Mouse (Mus musculus) hindbrain, embryonic 16.5 days (tissue): ENCODE measurements around the gene Spint1. TPM values are rescaled to one million over a fixed set of nuclear protein-coding genes. Genes with fewer than 3 reads are reported as not detected.

Experiments
- ATAC-seq: fragments of 200-750 bp; cut with Nextera tagmentation; 2 replicates; pipeline ENCODE4 v1.8.0; 2017; ENCODE audit warnings: moderate TSS enrichment, moderate library complexity
- H3K27ac ChIP-seq: fragments of 300-500 bp; sonication (generic); 2 replicates; pipeline ENCODE4 v1.5.1; 2014; ENCODE audit warnings: low read depth, mild to moderate bottlenecking, control low read depth, low read length, moderate library complexity
- H3K27me3 ChIP-seq: fragments of 300-500 bp; sonication (generic); replicated peaks from 2 replicates; pipeline ENCODE4 v1.6.1; 2014; ENCODE audit warnings: low read length; ENCODE audit not compliant: control insufficient read depth, insufficient read depth
- H3K36me3 ChIP-seq: fragments of 300-500 bp; sonication (generic); 2 replicates; pipeline ENCODE4 v1.6.1; 2014; ENCODE audit warnings: mild to moderate bottlenecking, low read length, moderate library complexity, mixed read lengths; ENCODE audit not compliant: control insufficient read depth, insufficient read depth
- H3K4me1 ChIP-seq: fragments of 300-500 bp; sonication (generic); 2 replicates; pipeline ENCODE4 v1.6.1; 2014; ENCODE audit warnings: low read depth, low read length; ENCODE audit not compliant: control insufficient read depth, insufficient read depth
- H3K4me2 ChIP-seq: fragments of 300-500 bp; sonication (generic); 2 replicates; pipeline ENCODE4 v1.6.1; 2014; ENCODE audit warnings: mild to moderate bottlenecking, low read length, control low read depth, moderate library complexity
- H3K4me3 ChIP-seq: fragments of 300-500 bp; sonication (generic); 2 replicates; pipeline ENCODE4 v1.5.1; 2014; ENCODE audit warnings: mild to moderate bottlenecking, low read length, control low read depth, moderate library complexity
- H3K9ac ChIP-seq: fragments of 300-500 bp; sonication (generic); 2 replicates; pipeline ENCODE4 v1.6.1; 2014; ENCODE audit warnings: low read depth, mild to moderate bottlenecking, control low read depth, low read length, moderate library complexity
- H3K9me3 ChIP-seq: fragments of 300-500 bp; sonication (generic); 2 replicates; pipeline ENCODE4 v1.6.1; 2014; ENCODE audit warnings: mild to moderate bottlenecking, low read length, moderate library complexity; ENCODE audit not compliant: control insufficient read depth
- WGBS: fragments of 180-500 bp; shearing (Covaris S2); extraction: QIAGEN DNeasy Blood & Tissue Kit; methylation state at CpG from one replicate; pipeline ENCODE4 v1.1.7; 2014; 5-methylcytosine and 5-hydroxymethylcytosine counted together
- polyA plus RNA-seq: library from polyadenylated mRNA; unstranded; fragments of >200 nt; fragmentation: Nextera tagmentation; extraction: Ambion mirVana; gene quantifications from 2 replicates; pipeline ENCODE4 v1.2.1, GENCODE M21; 2015

The Spint1 gene
- polyA plus RNA-seq, 1 experiment from 2014 or later, result 0.71 TPM

DNA sequence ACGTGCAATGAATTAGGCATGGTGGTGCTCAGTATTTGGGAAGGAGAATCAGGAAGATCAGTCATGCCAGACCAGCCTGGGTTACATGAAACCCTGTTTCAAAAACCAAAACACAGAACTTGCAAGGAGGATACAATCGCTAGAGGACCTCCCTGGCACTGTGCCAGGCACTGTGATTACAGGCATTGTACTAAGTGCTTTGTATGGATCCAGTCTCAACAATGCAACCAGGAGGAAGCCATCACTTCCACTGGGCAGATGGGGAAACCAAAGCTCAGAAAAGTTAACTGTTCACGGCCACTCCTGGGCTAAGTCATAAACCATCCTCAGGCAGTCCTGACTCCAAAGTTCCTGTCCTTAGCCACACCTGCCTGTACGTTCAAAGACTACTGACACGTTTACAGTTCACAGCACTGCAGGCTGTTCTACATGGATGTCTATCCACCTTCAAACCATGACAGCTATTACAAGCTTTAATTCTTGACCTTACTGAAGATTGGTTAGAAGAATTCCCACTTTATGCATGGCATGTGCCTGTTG, 34.2 kb upstream of the Spint1 start:
- Histone ChIP-seq H3K27ac (no peak overlapping the region), H3K36me3 (no peaks in the 10 kb centered on the region), H3K4me3 (no peak overlapping the region), H3K9ac (no peak overlapping the region), H3K4me2 (no peak overlapping the region), H3K27me3 (no peaks in the 10 kb centered on the region), H3K9me3 (no peaks in the 10 kb centered on the region), H3K4me1 (peaks cover 11% of the 10 kb centered on the region)
- 61% methylated on average over 5 of the region's 5 CpGs for WGBS
- no peak for ATAC-seq

DNA sequence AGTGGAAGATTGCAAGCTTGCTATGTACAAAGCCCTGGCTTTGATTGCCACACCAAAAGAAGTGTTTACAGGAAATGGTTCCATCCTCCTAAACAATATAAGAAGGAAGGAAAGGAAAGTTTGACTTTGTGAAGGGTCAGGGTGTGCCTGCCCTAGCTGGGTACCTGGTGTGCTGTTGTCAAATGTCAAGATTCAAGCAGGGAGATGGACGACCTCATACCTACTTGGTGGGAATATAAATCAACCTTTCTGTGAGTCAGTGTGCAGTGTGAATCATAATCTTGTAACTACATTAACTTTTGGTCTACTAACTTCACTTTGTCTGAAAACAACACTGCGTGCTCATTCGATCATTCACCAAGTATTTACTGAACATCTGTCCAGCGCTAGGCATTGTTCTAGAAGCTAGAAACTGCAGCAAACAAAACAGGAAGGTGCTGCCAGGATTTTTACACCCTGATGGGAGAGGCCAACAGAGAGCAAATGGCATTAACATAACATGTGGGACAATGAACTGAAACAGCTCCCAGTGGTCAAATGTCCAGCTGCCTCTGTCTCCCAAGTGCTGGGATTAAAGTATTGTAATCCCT, 33.2 kb upstream of the Spint1 start:
- peaks cover 8% of the 10 kb centered on the region for H3K4me1 ChIP-seq
- no peak overlapping the region for H3K4me2 ChIP-seq
- H3K9ac ChIP-seq, result no peak overlapping the region
- H3K27me3 ChIP-seq, result no peaks in the 10 kb centered on the region
- H3K36me3 ChIP-seq, result no peaks in the 10 kb centered on the region
- no peak overlapping the region for H3K27ac ChIP-seq
- 76% methylated on average over 4 of the region's 4 CpGs for WGBS
- no peak overlapping the region for H3K4me3 ChIP-seq
- no peak for ATAC-seq
- H3K9me3 ChIP-seq, result no peaks in the 10 kb centered on the region

DNA sequence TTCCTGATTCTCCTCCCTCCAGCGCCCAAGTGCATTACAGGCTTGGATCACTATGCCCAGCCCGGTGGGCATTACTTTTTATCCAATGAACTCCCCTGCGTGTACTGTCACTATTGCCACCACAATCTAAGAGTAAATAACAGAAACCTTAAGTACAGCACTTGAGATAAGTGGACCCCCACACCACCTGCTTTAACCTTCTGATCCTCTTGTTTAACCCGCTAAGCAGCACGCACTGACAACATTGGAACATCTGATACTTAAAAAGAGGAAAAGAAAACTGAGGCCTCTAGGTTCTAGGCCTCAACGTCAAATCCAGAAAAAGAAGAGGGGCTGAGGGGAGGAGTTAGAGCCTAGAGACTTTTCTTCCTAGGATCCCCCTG, 29.2 kb upstream of the Spint1 start:
- 27% methylated on average over 6 of the region's 6 CpGs for WGBS
- Histone ChIP-seq H3K27me3 (no peaks in the 10 kb centered on the region), H3K4me1 (peaks cover 10% of the 10 kb centered on the region), H3K9ac (peak overlapping the region; percentile 72), H3K27ac (peak overlapping the region; percentile 72), H3K4me3 (peak overlapping the region; percentile 73), H3K4me2 (peak overlapping the region; percentile 60), H3K9me3 (no peaks in the 10 kb centered on the region), H3K36me3 (peaks cover 15% of the 10 kb centered on the region)
- ATAC-seq, result no peak

DNA sequence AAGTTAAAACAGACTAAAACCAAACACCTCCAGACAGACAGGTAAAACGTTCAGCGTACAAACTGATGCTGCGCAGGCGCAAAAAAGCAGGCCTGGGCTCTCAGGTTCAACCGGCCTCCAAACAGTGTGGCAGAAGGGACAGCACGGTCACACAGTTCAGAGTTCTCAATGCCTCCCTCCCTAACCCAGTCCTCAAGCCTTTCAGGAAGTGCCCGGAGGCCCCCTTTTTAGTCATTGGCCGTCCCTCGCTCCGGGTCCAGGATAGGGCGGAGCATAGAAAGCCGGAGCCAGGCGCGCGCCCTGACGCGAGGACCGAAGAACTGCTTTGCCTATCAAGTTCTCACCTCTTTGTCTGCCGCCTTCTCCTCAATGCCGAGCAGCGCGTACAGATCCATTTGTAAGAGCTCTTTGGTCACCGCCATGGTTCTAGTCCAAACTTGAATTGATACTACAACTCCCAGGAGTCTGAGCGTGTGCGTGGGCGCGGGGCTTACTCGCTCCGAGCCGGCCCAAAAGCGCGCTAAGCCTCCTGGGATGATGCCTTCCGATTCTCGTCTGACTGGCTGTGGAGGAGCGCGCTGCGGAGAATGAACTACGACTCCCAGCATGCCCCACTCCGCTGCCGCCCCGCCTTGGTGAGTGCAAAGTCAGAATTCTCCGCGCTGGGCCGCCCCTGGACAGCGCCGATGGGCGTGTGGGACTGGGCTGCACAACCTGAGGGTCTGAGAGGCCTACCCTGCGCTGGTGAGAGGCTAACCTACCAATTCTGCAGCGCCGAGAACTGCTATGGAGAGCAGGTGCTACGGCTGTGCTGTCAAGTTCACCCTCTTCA, 28.6 kb upstream of the Spint1 start, which contains the start of the genes Zfyve19 and Dnajc17:
TSS of gene Zfyve19 (plus strand) at position 274 of the 832 bp plus-strand sequence.
TSS of gene Dnajc17 (minus strand) at position 452 of the 832 bp plus-strand sequence.
- Histone ChIP-seq H3K36me3 (peaks cover 18% of the 10 kb centered on the region), H3K4me1 (peaks cover 10% of the 10 kb centered on the region), H3K4me3 (peak within 1 kb of the TSS; percentile 73), H3K4me2 (peak within 1 kb of the TSS; percentile 72), H3K9me3 (no peaks in the 10 kb centered on the region), H3K27ac (peak within 1 kb of the TSS; percentile 73), H3K9ac (peak within 1 kb of the TSS; percentile 83), H3K27me3 (no peaks in the 10 kb centered on the region)
- ATAC-seq, result peak; percentile 99
- under 1% methylated on average over 51 of the region's 51 CpGs for WGBS

DNA sequence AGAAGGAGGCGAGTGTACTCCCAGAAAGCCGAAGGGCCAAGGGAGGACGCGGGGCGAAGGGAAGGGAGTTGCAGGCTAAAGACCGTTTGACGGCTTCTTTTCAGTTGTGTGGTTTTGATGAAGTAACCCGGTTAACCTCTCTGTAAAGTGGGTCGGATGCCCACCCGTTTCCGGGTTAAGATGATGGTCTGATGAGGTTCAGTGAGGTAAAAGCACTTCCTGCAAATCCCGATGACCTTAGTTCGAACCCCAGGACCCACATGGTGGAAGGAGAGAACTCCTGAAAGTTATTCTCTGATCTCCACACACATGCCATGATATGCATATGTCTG, 28.0 kb upstream of the Spint1 start:
- WGBS, result 2% methylated on average over 13 of the region's 13 CpGs
- H3K9ac ChIP-seq, result peak overlapping the region; percentile 83
- no peaks in the 10 kb centered on the region for H3K9me3 ChIP-seq
- peaks cover 10% of the 10 kb centered on the region for H3K4me1 ChIP-seq
- peak overlapping the region; percentile 72 for H3K4me2 ChIP-seq
- no peak; the same call in 1 of the 2 replicates for ATAC-seq
- peaks cover 18% of the 10 kb centered on the region for H3K36me3 ChIP-seq
- H3K27ac ChIP-seq, result peak overlapping the region; percentile 73
- no peaks in the 10 kb centered on the region for H3K27me3 ChIP-seq
- peak overlapping the region; percentile 73 for H3K4me3 ChIP-seq

DNA sequence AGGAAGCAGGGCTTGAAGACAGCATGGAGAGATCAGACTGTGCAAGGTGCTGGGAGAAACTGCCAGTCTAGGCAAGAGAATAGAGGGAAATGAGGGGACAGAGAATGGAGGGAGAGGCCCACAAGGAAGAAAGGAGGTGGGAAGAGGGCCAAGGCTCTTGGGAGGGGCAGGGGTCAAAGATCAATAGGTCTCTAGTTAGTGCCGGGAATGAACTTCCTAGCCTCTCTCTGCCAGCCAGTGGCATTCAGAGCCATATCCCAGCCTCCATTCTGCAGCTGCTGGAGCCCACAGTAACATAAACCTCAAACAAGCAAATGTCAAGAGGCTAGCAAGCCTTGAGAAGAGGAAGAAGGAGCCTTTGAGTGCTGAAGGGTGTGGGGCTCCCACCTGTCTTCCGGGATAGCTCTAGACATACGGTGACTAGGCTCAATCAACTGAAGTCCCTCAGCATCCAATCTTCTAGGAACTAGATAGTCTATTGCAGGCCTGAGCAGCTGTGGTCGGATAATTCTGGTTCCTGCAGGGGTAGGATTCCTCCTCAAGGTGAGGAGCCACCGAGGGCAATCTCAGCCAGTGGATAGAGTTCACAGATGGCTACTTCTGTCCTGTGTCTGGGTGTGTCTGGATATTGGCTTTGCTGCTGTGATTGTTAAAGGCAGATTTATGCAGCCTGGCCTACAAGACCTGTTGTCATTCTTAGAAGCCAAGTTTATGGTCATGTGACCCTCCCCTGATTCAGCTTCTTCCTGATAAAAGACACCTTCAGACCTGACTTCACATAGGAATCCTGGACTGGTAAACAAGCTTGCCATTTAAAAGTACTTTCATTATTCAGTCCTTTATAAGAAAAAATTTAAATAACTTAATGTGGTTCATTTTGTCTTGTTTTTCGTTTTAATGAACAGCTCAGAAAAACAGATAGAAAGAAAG, 7.1 kb upstream of the Spint1 start, which contains the start of gene Ppp1r14d:
TSS of gene Ppp1r14d (minus strand) at position 132 of the 930 bp plus-strand sequence.
- no peak for ATAC-seq
- Histone ChIP-seq H3K9ac (no peak within 1 kb of the TSS), H3K4me3 (no peak within 1 kb of the TSS), H3K4me2 (no peak within 1 kb of the TSS), H3K36me3 (no peaks in the 10 kb centered on the region), H3K27me3 (peaks cover 5% of the 10 kb centered on the region; the same call in 1 of the 2 replicates), H3K4me1 (no peaks in the 10 kb centered on the region), H3K27ac (no peak within 1 kb of the TSS), H3K9me3 (no peaks in the 10 kb centered on the region)
- WGBS, result 78% methylated on average over 6 of the region's 6 CpGs

DNA sequence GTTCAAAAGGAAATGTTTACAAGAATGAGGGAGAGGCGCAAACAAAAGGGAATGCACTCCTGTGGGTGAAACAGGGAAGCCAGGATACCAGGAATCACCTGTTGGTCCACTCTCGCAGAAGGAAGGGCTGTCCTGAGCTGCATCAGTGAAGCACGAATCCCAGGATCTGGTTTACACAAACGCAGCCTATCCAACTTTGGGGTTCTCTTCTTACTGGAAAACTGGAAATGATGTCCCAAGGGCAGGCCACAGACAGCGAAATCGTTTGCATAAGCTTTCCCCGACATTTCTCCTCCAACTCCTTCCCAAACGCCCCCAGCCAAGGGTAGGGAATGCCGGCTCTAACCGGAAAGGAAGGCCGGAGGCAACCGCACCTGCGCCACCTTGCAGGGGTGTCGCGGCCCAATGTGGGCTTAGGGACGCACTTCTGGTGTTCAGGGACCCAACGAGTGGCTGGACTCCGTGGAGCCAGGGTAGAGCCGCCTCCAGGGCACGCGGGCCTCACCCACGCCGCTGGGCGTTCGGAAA, 416 bp upstream of the Spint1 start:
- H3K27ac ChIP-seq, result no peak overlapping the region
- peak overlapping the region; percentile 59 for H3K4me2 ChIP-seq
- 6% methylated on average over 25 of the region's 25 CpGs for WGBS
- peak overlapping the region; percentile 39; the same call in 1 of the 2 replicates for H3K9ac ChIP-seq
- peaks cover 48% of the 10 kb centered on the region for H3K27me3 ChIP-seq
- H3K4me3 ChIP-seq, result peak overlapping the region; percentile 41
- H3K4me1 ChIP-seq, result peaks cover 10% of the 10 kb centered on the region
- no peak for ATAC-seq
- H3K36me3 ChIP-seq, result no peaks in the 10 kb centered on the region
- no peaks in the 10 kb centered on the region for H3K9me3 ChIP-seq

DNA sequence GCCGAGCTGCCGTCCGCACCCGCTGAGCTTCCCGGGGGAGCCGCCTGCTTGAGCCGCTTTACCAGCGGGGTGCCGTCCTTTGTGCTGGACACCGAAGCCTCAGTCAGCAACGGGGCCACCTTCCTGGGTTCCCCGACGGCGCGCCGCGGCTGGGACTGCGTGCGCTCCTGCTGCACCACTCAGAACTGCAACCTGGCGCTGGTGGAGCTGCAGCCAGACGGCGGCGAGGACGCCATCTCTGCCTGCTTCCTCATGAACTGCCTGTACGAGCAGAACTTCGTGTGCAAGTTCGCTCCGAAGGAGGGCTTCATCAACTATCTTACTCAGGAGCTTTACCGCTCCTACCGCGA, 684 bp downstream of the Spint1 start:
- Histone ChIP-seq H3K9ac (no peak overlapping the region; the same call in 1 of the 2 replicates), H3K36me3 (no peaks in the 10 kb centered on the region), H3K27me3 (peaks cover 48% of the 10 kb centered on the region), H3K4me2 (peak overlapping the region; percentile 59), H3K4me1 (peaks cover 10% of the 10 kb centered on the region), H3K9me3 (no peaks in the 10 kb centered on the region), H3K4me3 (peak overlapping the region; percentile 41), H3K27ac (no peak overlapping the region)
- WGBS, result under 1% methylated on average over 29 of the region's 31 CpGs
- no peak for ATAC-seq
